8 mouse cellular contexts compared by ENCODE assay signal in genomic region chr7:128297617-128298480, GRCm38 (mm10). TPM values are rescaled to one million over a fixed set of nuclear protein-coding genes. Genes with fewer than 3 reads are reported as not detected.
DNase-seq lines count a peak whose midpoint lies in the region; ATAC-seq and TF ChIP-seq lines count a peak whose summit lies in the region.

Gene BC017158, minus strand, starts transcription at chr7:128298170.

- peak within 1 kb of the TSS; percentile 83 for H3K27ac ChIP-seq in embryonic facial prominence, embryonic 14.5 days (replicated peaks; ENCODE audit: low read depth, low read length)
- H3K27ac ChIP-seq in kidney, embryonic 14.5 days (ENCODE audit: low read depth, low read length), result peak within 1 kb of the TSS; percentile 83
- peak within 1 kb of the TSS; percentile 94 for H3K27ac ChIP-seq in limb, embryonic 14.5 days (replicated peaks; ENCODE audit: low read depth, low read length)
- H3K27ac ChIP-seq in midbrain, embryonic 16.5 days (ENCODE audit: low read length), result peak within 1 kb of the TSS; percentile 74
- H3K27ac ChIP-seq in spleen, adult 2 months (ENCODE audit: insufficient read depth, low read length), result peak within 1 kb of the TSS; percentile 52

- no peaks in the 10 kb centered on the region for H3K9me3 ChIP-seq in embryonic facial prominence, embryonic 14.5 days (ENCODE audit: control insufficient read depth, low read length)
- no peaks in the 10 kb centered on the region for H3K9me3 ChIP-seq in kidney, embryonic 14.5 days (ENCODE audit: control insufficient read depth, low read length)
- H3K9me3 ChIP-seq in limb, embryonic 14.5 days (ENCODE audit: control insufficient read depth, low read length), result no peaks in the 10 kb centered on the region
- H3K9me3 ChIP-seq in midbrain, embryonic 16.5 days (replicated peaks; ENCODE audit: control insufficient read depth, low read length, poor library complexity, severe bottlenecking), result no peaks in the 10 kb centered on the region

- DNase-seq in 3T3-L1 (ENCODE audit: low read depth, low spot score), result peak; percentile 75
- DNase-seq in adrenal gland, postnatal 36 days, result peak; percentile 77 to 81
- DNase-seq in embryonic facial prominence, embryonic 14.5 days (ENCODE audit: low spot score), result peak; percentile 91
- peak; percentile 73 to 80 for DNase-seq in heart, adult 9 months (ENCODE audit: low spot score in 2 of 2)
- DNase-seq in limb, embryonic 14.5 days (ENCODE audit: low spot score), result peak; percentile 84
- peak; percentile 36 to 59 for DNase-seq in spleen, adult 2 months (ENCODE audit: low read depth in 1 of 2, low spot score in 2 of 2)

- peak within 1 kb of the TSS; percentile 90 for H3K9ac ChIP-seq in embryonic facial prominence, embryonic 14.5 days (ENCODE audit: low read depth, low read length)
- H3K9ac ChIP-seq in kidney, embryonic 14.5 days (ENCODE audit: low read depth, low read length), result peak within 1 kb of the TSS; percentile 93
- H3K9ac ChIP-seq in limb, embryonic 14.5 days (ENCODE audit: low read depth, low read length, severe bottlenecking), result peak within 1 kb of the TSS; percentile 93
- H3K9ac ChIP-seq in midbrain, embryonic 16.5 days (ENCODE audit: low read depth, low read length), result peak within 1 kb of the TSS; percentile 94

- peaks cover 9% of the 10 kb centered on the region; the same call in 1 of the 2 replicates for H3K36me3 ChIP-seq in embryonic facial prominence, embryonic 14.5 days (ENCODE audit: control insufficient read depth, insufficient read depth, low read length)
- H3K36me3 ChIP-seq in kidney, embryonic 14.5 days (ENCODE audit: control insufficient read depth, insufficient read depth, low read length), result peaks cover 6% of the 10 kb centered on the region
- peaks cover 16% of the 10 kb centered on the region; the same call in 1 of the 2 replicates for H3K36me3 ChIP-seq in limb, embryonic 14.5 days (ENCODE audit: control insufficient read depth, insufficient read depth, low read length)
- H3K36me3 ChIP-seq in midbrain, embryonic 16.5 days (ENCODE audit: control insufficient read depth, insufficient read depth, low read length), result no peaks in the 10 kb centered on the region
- H3K36me3 ChIP-seq in spleen, adult 2 months (ENCODE audit: control insufficient read depth, insufficient read depth, low read length), result no peaks in the 10 kb centered on the region

- peaks cover 17% of the 10 kb centered on the region for H3K4me1 ChIP-seq in embryonic facial prominence, embryonic 14.5 days (ENCODE audit: control insufficient read depth, insufficient read depth, low read length)
- H3K4me1 ChIP-seq in kidney, embryonic 14.5 days (ENCODE audit: control insufficient read depth, insufficient read depth, low read length), result peaks cover 10% of the 10 kb centered on the region
- peaks cover 17% of the 10 kb centered on the region for H3K4me1 ChIP-seq in limb, embryonic 14.5 days (ENCODE audit: control insufficient read depth, insufficient read depth, low read length)
- peaks cover 13% of the 10 kb centered on the region for H3K4me1 ChIP-seq in midbrain, embryonic 16.5 days (ENCODE audit: control insufficient read depth, insufficient read depth, low read length)
- peaks cover 5% of the 10 kb centered on the region; the same call in 1 of the 2 replicates for H3K4me1 ChIP-seq in spleen, adult 2 months (ENCODE audit: control insufficient read depth, insufficient read depth, insufficient read length)

- H3K4me2 ChIP-seq in embryonic facial prominence, embryonic 14.5 days (ENCODE audit: low read depth, low read length), result peak within 1 kb of the TSS; percentile 88
- peak within 1 kb of the TSS; percentile 88 for H3K4me2 ChIP-seq in kidney, embryonic 14.5 days (replicated peaks; ENCODE audit: low read depth, low read length)
- peak within 1 kb of the TSS; percentile 66 for H3K4me2 ChIP-seq in limb, embryonic 14.5 days (replicated peaks; ENCODE audit: low read depth, low read length, severe bottlenecking)
- H3K4me2 ChIP-seq in midbrain, embryonic 16.5 days (ENCODE audit: low read length), result peak within 1 kb of the TSS; percentile 66

- peak within 1 kb of the TSS; percentile 75 for H3K4me3 ChIP-seq in embryonic facial prominence, embryonic 14.5 days (ENCODE audit: low read depth, low read length)
- peak within 1 kb of the TSS; percentile 91 for H3K4me3 ChIP-seq in kidney, embryonic 14.5 days (ENCODE audit: low read length)
- peak within 1 kb of the TSS; percentile 85 for H3K4me3 ChIP-seq in limb, embryonic 14.5 days (replicated peaks; ENCODE audit: low read length)
- H3K4me3 ChIP-seq in midbrain, embryonic 16.5 days (ENCODE audit: low read depth, low read length), result peak within 1 kb of the TSS; percentile 88
- peak within 1 kb of the TSS; percentile 86 for H3K4me3 ChIP-seq in spleen, adult 2 months (ENCODE audit: extremely low read depth, insufficient read depth, insufficient read length)

- TF ChIP-seq CTCF in spleen, adult 2 months (IDR thresholded peaks at IDR 0.05; ENCODE audit: extremely low read depth, insufficient read depth, insufficient read length, insufficient replicate concordance), result no peak

- 0 out of 2 replicates have a peak, but pooled peaks have one; percentile 34 for TF ChIP-seq POLR2A in limb, embryonic 14.5 days (IDR thresholded peaks at IDR 0.05; ENCODE audit: borderline replicate concordance, extremely low read depth, insufficient read depth, insufficient read length)
- no peak for TF ChIP-seq POLR2A in spleen, adult 2 months (IDR thresholded peaks at IDR 0.05; ENCODE audit: low read depth, low read length)

- H3K27me3 ChIP-seq in embryonic facial prominence, embryonic 14.5 days (replicated peaks; ENCODE audit: control insufficient read depth, insufficient read depth, low read length), result no peaks in the 10 kb centered on the region
- H3K27me3 ChIP-seq in kidney, embryonic 14.5 days (ENCODE audit: control insufficient read depth, insufficient read depth, low read length), result no peaks in the 10 kb centered on the region
- no peaks in the 10 kb centered on the region for H3K27me3 ChIP-seq in limb, embryonic 14.5 days (ENCODE audit: control insufficient read depth, insufficient read depth, low read length)
- H3K27me3 ChIP-seq in midbrain, embryonic 16.5 days (ENCODE audit: control insufficient read depth, insufficient read depth, low read depth, low read length), result no peaks in the 10 kb centered on the region
- H3K27me3 ChIP-seq in spleen, adult 2 months (ENCODE audit: control insufficient read depth, insufficient read depth, low read length), result no peaks in the 10 kb centered on the region; the same call in 1 of the 2 replicates

- ATAC-seq in embryonic facial prominence, embryonic 14.5 days (ENCODE audit: low read depth), result peak; percentile 70
- ATAC-seq in kidney, embryonic 14.5 days (ENCODE audit: low FRiP score, low TSS enrichment), result peak; percentile 73
- peak; percentile 61 for ATAC-seq in limb, embryonic 14.5 days (ENCODE audit: low FRiP score, low read depth)
- ATAC-seq in midbrain, embryonic 16.5 days, result peak; percentile 78

- under 1% methylated on average over 38 of the region's 47 CpGs for WGBS in embryonic facial prominence, embryonic 14.5 days
- 2% methylated on average over 46 of the region's 47 CpGs for WGBS in kidney, embryonic 14.5 days
- 2% methylated on average over 47 of the region's 47 CpGs for WGBS in limb, embryonic 14.5 days
- under 1% methylated on average over 47 of the region's 47 CpGs for WGBS in midbrain, embryonic 16.5 days
- under 1% methylated on average over 47 of the region's 47 CpGs for WGBS in spleen, adult 2 months

RNA-seq across cellular contexts. Expression of gene BC017158, which starts in this region (rescaled TPM):
- total RNA-seq in adrenal gland, postnatal 36 days (2021), result 10 to 100 TPM; 27.9 to 28.9 TPM
- polyA plus RNA-seq in embryonic facial prominence, embryonic 14.5 days (2014; fragmentation: Nextera tagmentation; extraction: Ambion mirVana), result 23.6 and 26.1 TPM in 2 replicates
- 26.9 and 32.1 TPM in 2 replicates for polyA plus RNA-seq in kidney, embryonic 14.5 days (2014; fragmentation: Nextera tagmentation; extraction: Ambion mirVana)
- 46.1 and 52.6 TPM in 2 replicates for polyA plus RNA-seq in limb, embryonic 14.5 days (2012; rRNA removed)
- 28.5 and 31.8 TPM in 2 replicates for polyA plus RNA-seq in limb, embryonic 14.5 days (2014; fragmentation: Nextera tagmentation; extraction: Ambion mirVana)
- polyA plus RNA-seq in midbrain, embryonic 16.5 days (2015; fragmentation: Nextera tagmentation; extraction: Ambion mirVana), result 22.9 and 25.9 TPM in 2 replicates
- polyA plus RNA-seq in spleen, adult 2 months (2012; rRNA removed), result 32.6 and 41.0 TPM in 2 replicates

Comparison
In these comparisons a context has a peak if more than half of its experiments do, and no peak if none do; other contexts are left out.
1. Peak in every context shown above with its lines: DNase-seq, ATAC-seq, H3K4me3 ChIP-seq and H3K27ac ChIP-seq.